Mouse (Mus musculus): ENCODE data around the gene Rarres2.

Gene Rarres2

GRCm38 (mm10) chr6:48589194-48589750 is 16.7 kb upstream of the Rarres2 start, which contains the start of gene Gm45021:
Gene Gm45021, plus strand, starts transcription at chr6:48589610.
- in situ Hi-C loops (cut with MboI; ENCODE audit: low pct_unique_long_range_greater_than_20kb in 1 of 2, low sequenced_read_pairs in 2 of 2, unreplicated experiment in 1 of 2), result no loop called here

- in situ Hi-C loops (cut with MboI; ENCODE audit: low pct_unique_long_range_greater_than_20kb in 1 of 2, low sequenced_read_pairs in 2 of 2, unreplicated experiment in 1 of 2), result no loop called here
Measured at GRCm38 (mm10) chr6:48582037-48582436, 9.4 kb upstream of the Rarres2 start.

- in situ Hi-C loops (cut with MboI; ENCODE audit: low pct_unique_long_range_greater_than_20kb in 1 of 2, low sequenced_read_pairs in 2 of 2, unreplicated experiment in 1 of 2), result no loop called here
Measured at GRCm38 (mm10) chr6:48581257-48581656, 8.7 kb upstream of the Rarres2 start.

GRCm38 (mm10) chr6:48579215-48579648 is 6.6 kb upstream of the Rarres2 start:
- in situ Hi-C loops (cut with MboI; ENCODE audit: low pct_unique_long_range_greater_than_20kb in 1 of 2, low sequenced_read_pairs in 2 of 2, unreplicated experiment in 1 of 2), result no loop called here

GRCm38 (mm10) chr6:48578736-48579135 is 6.1 kb upstream of the Rarres2 start:
- in situ Hi-C loops (cut with MboI; ENCODE audit: low pct_unique_long_range_greater_than_20kb in 1 of 2, low sequenced_read_pairs in 2 of 2, unreplicated experiment in 1 of 2), result no loop called here

GRCm38 (mm10) chr6:48573981-48574380 is 1.4 kb upstream of the Rarres2 start:
- in situ Hi-C loops (cut with MboI; ENCODE audit: low pct_unique_long_range_greater_than_20kb in 1 of 2, low sequenced_read_pairs in 2 of 2, unreplicated experiment in 1 of 2), result no loop called here

GRCm38 (mm10) chr6:48573280-48573679 is 691 bp upstream of the Rarres2 start:
- in situ Hi-C loops (cut with MboI; ENCODE audit: low pct_unique_long_range_greater_than_20kb in 1 of 2, low sequenced_read_pairs in 2 of 2, unreplicated experiment in 1 of 2), result no loop called here

- in situ Hi-C loops (cut with MboI; ENCODE audit: low pct_unique_long_range_greater_than_20kb in 1 of 2, low sequenced_read_pairs in 2 of 2, unreplicated experiment in 1 of 2), result no loop called here
Measured at GRCm38 (mm10) chr6:48572014-48572413, 575 bp downstream of the Rarres2 start.

- in situ Hi-C loops (cut with MboI; ENCODE audit: low pct_unique_long_range_greater_than_20kb in 1 of 2, low sequenced_read_pairs in 2 of 2, unreplicated experiment in 1 of 2), result no loop called here
Measured at GRCm38 (mm10) chr6:48569065-48569807, 3.4 kb downstream of the Rarres2 start.

- in situ Hi-C loops (cut with MboI; ENCODE audit: low pct_unique_long_range_greater_than_20kb in 1 of 2, low sequenced_read_pairs in 2 of 2, unreplicated experiment in 1 of 2), result no loop called here
Measured at GRCm38 (mm10) chr6:48568036-48568984, 4.3 kb downstream of the Rarres2 start.

- in situ Hi-C loops (cut with MboI; ENCODE audit: low pct_unique_long_range_greater_than_20kb in 1 of 2, low sequenced_read_pairs in 2 of 2, unreplicated experiment in 1 of 2), result no loop called here
Measured at GRCm38 (mm10) chr6:48566312-48566711, 6.3 kb downstream of the Rarres2 start.

- in situ Hi-C loops (cut with MboI; ENCODE audit: low pct_unique_long_range_greater_than_20kb in 1 of 2, low sequenced_read_pairs in 2 of 2, unreplicated experiment in 1 of 2), result no loop called here
Measured at GRCm38 (mm10) chr6:48565693-48566310, 6.8 kb downstream of the Rarres2 start.

- in situ Hi-C loops (cut with MboI; ENCODE audit: low pct_unique_long_range_greater_than_20kb in 1 of 2, low sequenced_read_pairs in 2 of 2, unreplicated experiment in 1 of 2), result no loop called here
Measured at GRCm38 (mm10) chr6:48555956-48556355, 16.6 kb downstream of the Rarres2 start.

- in situ Hi-C loops (cut with MboI; ENCODE audit: low pct_unique_long_range_greater_than_20kb in 1 of 2, low sequenced_read_pairs in 2 of 2, unreplicated experiment in 1 of 2), result no loop called here
Measured at GRCm38 (mm10) chr6:48555104-48555890, 17.3 kb downstream of the Rarres2 start.

GRCm38 (mm10) chr6:48554280-48555103 is 18.1 kb downstream of the Rarres2 start, which contains the start of gene Lrrc61:
Gene Lrrc61, plus strand, starts transcription at chr6:48554796.
- in situ Hi-C loops (cut with MboI; ENCODE audit: low pct_unique_long_range_greater_than_20kb in 1 of 2, low sequenced_read_pairs in 2 of 2, unreplicated experiment in 1 of 2), result no loop called here

- in situ Hi-C loops (cut with MboI; ENCODE audit: low pct_unique_long_range_greater_than_20kb in 1 of 2, low sequenced_read_pairs in 2 of 2, unreplicated experiment in 1 of 2), result no loop called here
Measured at GRCm38 (mm10) chr6:48553819-48554218, 18.8 kb downstream of the Rarres2 start.

GRCm38 (mm10) chr6:48552918-48553317 is 19.7 kb downstream of the Rarres2 start:
- in situ Hi-C loops (cut with MboI; ENCODE audit: low pct_unique_long_range_greater_than_20kb in 1 of 2, low sequenced_read_pairs in 2 of 2, unreplicated experiment in 1 of 2), result no loop called here
